Mouse (Mus musculus): Measurements from ENCODE around the gene Zfp94.
A peak's percentile ranks its signal among the peaks of the same experiment; 100 is the strongest.
"Not testable (repeated sequence)": the region's sequence is repeated elsewhere in the genome, so short reads cannot be mapped to it uniquely, and the experiment has no call there.

Gene Zfp94

GRCm38 (mm10) chr7:24315726-24316566, 520 bp downstream of the Zfp94 start:
- no peak for DNase-seq

DNA sequence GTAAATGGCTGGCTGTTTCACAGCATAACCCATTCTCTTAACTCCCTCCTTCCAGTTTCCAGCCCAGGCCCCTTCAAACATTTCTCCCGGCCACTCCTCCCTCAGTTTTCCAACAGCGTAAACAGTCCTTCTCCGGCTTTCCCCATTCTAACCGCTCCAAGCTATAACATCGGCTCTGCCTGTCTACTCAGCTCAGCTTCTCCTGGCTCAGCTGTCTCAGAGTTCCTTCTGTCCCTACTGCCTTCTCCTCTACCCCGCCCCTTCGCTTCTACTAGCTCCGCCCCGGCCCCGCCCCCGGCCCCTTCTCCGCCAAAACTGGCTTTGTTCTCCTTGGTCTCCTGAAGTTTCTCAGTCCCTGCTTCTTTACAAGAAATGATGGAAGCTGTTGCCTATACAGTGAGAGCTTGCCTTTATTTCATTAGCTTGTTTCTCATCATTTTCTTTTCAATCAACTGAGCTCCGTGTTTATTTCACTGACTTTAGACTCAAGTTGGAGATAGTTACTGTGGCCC, 15.6 kb downstream of the Zfp94 start, which contains the start of gene Zfp61:
TSS of gene Zfp61 (minus strand) at position 462 of the 512 bp plus-strand sequence.
- DNase-seq: no peak

DNA sequence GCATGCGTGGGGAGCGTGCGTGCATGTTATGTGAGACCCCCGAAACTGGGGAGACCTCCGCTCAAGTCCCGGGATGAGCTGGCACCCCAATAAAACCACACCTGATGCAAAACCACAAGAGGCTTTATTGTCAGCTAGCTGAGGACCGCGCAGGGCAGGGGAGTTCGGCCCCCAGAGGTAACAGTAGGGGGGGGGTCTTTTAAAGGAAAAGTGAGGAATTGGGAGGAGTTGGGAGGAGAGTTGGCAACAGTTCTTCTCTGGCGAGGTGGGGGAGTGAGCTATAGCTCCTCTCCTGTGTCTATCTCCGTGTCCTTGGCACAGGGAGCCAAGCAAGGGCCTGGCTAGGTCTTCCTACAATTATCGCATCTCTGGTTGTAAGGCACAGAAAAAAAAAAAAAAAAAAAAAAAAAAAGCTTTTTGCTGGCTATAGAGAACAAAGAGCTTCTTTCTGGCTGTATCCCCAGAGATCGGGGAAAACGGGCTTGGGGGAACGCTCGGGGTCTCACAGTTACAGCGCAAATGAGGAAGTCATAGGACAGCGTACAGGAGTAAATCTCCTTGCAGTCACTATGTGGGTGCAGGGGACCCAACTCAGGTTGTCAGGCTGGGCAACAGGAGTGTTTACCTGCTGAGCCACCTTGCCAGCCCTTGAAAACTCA, 16.5 kb downstream of the Zfp94 start:
- DNase-seq: peak; percentile 14

GRCm38 (mm10) chr7:24298973-24299708, 17.3 kb downstream of the Zfp94 start:
- DNase-seq: peak; percentile 89

GRCm38 (mm10) chr7:24298635-24298972, 17.9 kb downstream of the Zfp94 start:
- DNase-seq: no peak

- DNase-seq: no peak
These were observed 18.9 kb downstream of the Zfp94 start for GRCm38 (mm10) chr7:24297361-24298095.

DNA sequence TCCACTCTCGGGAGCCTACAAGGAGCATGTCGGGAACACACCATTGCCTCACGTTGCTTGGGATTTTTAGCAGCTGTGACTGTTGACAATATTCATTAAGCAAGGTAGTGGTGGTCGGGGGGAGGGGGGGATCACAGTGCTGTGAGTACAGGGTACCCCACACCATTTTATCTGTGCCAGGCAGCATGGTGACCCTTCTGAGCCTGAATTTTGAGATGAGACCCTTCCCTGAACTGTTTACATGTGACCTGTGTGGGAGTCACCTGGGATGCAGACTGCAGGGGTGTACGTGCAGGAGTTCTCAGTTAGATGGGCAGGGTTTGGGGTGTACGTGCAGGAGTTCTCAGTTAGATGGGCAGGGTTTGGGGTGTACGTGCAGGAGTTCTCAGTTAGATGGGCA, 20.1 kb downstream of the Zfp94 start:
- DNase-seq: no peak

DNA sequence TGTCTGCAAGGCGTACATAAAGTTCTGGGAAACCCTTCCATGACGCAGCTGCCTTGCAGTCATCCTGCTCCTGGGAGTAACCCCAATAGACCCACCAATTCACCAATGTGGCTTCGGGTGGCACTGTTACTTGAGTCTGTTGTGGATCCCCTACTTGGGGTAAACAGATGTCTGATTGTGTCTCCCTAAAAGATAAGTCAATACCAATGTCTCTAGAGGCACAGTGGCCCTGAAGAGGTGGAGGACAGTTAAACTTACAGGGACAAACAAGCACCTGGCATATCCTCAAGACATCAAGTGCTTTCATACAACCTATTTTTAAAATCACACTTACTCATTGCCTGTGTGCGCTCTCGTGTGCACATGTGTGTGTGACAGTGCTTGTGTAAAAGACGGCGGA, 21.1 kb downstream of the Zfp94 start:
- no peak for DNase-seq

GRCm38 (mm10) chr7:24294763-24295162, 21.7 kb downstream of the Zfp94 start:
- no peak for DNase-seq

- no peak for DNase-seq
These were observed 23.2 kb downstream of the Zfp94 start for GRCm38 (mm10) chr7:24293061-24293851.

DNA sequence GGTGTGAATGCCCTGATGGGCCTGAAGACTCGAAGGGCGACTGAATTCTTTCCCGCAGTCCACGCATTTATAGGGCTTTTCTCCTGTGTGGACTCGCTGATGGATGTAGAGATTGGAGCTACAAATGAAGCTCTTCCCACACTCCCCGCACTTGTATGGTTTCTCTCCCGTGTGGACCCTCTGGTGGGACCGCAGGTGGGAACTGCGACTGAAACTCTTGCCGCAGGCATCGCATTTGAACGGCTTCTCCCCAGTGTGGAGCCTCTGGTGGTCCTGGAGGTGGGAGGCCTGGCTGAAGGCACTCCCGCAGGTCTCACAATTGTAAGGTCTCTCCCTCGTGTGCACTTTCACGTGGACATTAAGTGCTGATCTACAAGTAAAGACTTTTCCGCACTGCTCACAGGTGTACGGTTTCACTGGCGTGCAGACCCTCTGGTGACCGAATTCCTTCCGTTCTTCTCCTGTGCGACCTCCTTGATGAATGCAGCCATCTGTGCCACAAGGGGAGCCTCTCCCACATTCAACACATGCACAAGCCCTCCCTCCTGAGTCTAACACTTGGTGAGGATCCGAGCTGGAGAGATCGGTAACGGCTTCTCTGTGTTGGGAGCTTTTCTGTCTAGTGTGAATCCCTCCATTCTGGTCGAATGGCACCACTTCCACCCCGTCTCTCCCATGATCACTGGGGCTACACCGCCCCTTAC, 24.9 kb downstream of the Zfp94 start:
- DNase-seq: no peak

DNA sequence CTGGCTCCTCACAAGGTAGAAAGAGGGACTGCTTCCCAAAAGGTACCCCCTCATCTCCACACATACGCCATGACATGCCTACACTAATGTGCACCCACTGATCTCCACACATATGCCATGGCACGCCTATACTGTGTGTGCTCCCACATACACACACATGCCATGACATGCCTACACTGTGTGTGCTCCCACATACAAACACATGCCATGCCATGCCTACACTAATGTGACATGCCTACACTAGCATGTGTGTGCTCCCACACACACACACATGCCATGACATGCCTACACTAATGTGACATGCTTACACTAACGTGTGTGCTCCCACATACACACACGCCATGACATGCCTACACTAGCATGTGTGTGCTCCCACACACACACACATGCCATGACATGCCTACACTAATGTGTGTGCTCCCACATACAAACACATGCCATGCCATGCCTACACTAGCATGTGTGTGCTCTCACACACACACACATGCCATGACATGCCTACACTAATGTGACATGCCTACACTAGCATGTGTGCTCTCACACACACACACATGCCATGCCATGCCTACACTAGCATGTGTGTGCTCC, 26.3 kb downstream of the Zfp94 start:
- no peak for DNase-seq

DNA sequence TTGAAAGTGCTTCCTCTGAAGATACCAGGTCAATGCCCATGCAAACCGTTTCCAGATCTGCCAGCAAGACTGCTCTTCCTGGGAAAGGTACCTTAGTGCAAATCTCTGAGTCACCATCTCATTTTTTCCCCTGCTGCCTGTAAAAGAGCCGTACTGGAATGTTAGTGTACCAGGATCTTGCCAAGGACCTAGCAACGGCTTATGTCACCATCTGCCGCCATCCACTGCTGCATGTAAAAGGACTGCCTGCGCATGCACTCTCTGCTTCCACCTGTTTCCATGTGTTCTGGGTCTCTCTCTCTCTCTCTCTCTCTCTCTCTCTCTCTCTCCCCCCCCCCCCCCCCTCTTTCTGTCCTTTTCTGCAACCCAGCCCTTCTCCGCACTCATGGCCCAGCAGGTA, 28.0 kb downstream of the Zfp94 start:
- peak; percentile 38 for DNase-seq

DNA sequence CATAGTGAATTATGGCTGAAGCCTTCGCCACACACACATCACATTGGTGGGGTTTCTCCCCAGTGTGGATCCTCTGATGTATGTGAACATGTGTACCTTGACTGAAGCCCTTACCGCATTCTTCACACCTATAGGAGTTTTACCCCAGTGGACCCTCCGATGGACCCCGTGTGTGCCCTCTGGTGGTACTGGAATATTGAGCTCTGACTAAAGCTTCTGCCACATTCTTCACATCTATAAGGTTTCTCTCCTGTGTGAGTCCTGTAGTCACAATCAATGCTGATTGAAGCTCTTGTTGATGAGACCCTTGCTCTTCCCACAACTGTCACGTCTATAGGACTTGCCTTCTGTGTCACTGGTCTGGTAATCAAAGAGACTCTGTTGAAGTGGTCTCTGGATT, 28.8 kb downstream of the Zfp94 start:
- no peak for DNase-seq

DNA sequence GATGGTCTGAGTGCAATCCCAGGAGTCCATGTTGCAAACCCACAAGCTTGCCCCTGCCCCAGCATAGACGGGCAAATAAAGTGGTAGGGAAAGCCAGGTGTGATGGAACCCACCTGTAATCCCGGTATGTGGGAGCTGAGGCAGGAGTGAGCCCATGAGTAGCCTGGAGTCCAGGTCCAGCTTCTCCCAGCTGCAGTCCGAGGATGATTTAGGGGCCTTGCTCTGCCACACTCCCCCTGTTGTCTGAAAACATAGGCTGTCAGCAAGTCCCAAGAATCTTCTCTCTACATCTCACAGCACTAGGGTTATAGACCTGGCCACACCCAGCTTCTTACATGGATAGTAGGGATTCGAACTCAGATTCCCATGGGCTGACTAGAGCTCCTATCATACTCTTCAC, 29.6 kb downstream of the Zfp94 start:
- no peak for DNase-seq

- DNase-seq: no peak
These were observed 30.4 kb downstream of the Zfp94 start for GRCm38 (mm10) chr7:24286090-24286489.

DNA sequence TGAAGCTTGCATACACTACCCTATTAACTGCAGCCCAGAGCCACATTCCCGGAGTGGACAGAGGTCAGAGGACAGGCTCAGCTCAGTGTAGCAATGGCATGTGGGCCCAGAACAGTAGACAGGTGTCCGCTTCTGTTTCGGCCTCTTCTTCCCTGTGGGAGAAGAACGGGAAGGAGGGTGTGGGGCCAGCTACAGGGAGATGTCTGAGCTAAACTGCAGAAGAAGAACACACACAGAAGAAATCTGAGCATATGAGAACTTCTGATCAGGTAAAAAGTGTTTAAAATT, 35.7 kb downstream of the Zfp94 start:
- no peak for DNase-seq

DNA sequence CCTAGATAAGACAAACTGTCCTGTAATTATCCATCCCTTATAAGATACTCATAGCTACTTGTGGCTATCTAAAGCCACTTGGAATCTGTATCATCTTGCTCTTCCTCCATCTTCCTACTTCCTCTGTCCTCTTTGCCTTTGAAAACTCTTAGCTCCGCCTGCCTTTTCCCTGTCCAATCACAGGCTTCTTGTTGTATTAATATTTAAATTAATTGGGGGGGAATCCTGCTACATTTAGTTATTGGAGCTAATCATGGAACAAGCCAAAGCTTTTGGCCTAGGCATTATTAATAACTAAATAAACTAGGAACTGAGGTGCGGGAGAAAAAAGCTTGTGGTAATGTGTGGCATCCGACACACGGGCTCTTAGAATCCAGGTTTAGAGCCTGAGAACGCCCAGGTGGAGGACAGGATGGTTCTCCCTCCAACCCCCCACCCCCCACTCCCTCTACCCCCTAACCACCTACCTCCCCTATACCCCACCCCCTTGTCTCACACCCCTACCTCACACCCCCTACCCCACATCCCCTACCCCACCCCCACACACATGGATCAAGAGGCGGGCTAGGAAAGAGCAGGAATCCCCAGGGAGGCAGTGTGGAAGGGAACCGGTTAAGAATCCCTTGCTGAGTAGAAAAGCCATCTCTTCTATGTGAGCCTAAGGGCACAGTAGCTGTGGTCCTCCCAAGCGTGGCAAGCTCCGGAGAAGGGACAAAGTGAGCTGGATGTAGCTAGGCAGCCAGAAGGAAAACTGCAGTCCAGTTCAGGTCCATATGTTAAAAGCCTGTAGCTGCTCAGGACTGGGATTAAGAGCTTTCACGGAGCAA, 36.2 kb downstream of the Zfp94 start:
- DNase-seq: no peak

DNA sequence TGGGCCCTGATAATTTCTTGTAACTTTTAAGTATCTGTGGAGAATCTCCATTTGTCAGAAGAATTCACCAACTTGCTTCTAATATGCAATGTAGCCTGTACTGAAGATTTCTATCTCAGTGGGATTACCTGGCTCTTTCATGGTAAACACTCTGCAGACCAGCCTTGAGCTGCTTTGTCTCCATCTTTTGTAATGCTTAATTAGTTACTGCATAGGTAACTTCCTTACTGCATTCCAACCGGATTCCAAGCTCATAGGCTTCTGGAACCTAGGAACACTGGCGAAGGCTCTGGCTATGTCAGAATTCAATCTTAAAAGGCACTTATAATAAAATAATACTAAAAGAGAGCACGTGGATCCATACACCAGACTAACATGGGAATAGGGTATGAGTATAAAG, 37.7 kb downstream of the Zfp94 start:
- DNase-seq: not testable (repeated sequence)

DNA sequence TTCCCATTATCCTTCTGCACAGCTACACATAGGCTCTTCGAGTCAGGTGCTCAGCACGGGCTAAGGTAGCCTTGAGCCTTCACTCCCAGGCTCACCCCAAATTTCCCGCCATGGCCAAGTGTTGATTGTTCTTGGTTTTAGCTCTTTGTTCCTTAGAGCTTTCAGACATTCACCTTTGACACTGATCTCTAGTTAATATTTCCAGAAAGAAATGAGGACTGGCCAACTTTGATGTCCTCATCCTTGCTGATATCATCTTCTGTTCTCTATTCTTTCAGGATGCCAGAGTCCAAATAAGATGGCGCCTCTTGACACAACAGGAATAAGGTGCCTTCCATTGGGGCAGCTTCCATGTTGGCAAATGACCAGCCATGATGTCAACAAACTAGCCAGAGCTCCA, 42.0 kb downstream of the Zfp94 start:
- no peak for DNase-seq
